Mouse (Mus musculus): ENCODE data around the gene Lrch3.

- TF ChIP-seq CTCF (IDR thresholded peaks at IDR 0.05; ENCODE audit: borderline replicate concordance, insufficient read depth, low read length) (no peak), POLR2A (IDR thresholded peaks at IDR 0.05; ENCODE audit: low read depth, low read length) (no peak)
These were observed 35.7 kb upstream of the Lrch3 start for GRCm38 (mm10) chr16:32878157-32878598.
